Mouse (Mus musculus) small intestine, adult 2 months (tissue): ENCODE results near the gene Zbtb38.

Experiments
- CTCF ChIP-seq: fragments of 200-500 bp; IDR thresholded peaks from 2 replicates; pipeline ENCODE4 v1.5.1; 2012; ENCODE audit warnings: low read depth, mild to moderate bottlenecking, control low read depth, inconsistent platforms, low read length, moderate library complexity, mixed read lengths; ENCODE audit not compliant: insufficient replicate concordance, insufficient read length; ENCODE audit errors: extremely low read depth
- POLR2A ChIP-seq: fragments of 200-500 bp; IDR thresholded peaks from 2 replicates; pipeline ENCODE4 v1.6.1; 2012; ENCODE audit warnings: low read depth, mild to moderate bottlenecking, control low read depth, inconsistent platforms, low read length, moderate library complexity

DNA sequence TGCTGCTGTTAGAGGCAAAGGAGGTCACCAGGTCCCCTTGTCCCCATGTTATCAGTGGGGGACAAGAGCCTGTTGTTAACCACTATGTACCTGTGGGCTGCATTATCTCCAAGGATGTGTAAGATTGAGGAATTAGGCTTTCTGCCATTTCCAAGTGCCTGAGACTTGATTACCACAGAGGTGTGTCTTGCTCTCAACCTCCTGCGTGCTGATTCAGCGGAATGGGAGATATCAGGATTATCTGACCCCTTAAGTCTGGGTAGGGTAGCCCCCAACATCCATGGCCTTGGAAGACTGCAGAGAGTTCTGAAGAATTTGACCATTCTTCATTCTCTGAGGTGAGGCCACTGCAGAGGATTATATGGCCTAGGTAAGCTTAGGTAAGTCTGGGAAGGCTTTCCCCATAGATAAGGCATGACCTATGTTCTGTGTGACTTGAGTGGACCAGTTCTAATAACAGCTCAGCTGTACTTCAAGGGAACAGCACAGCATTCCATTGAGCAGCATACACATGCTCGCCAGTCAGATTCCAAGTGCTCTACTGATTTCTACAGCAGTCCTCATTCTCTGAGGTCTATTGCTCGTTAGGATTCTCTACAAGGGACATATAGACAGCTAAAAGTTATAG is 68.4 kb downstream of the Zbtb38 start:
- TF ChIP-seq CTCF (no peak), POLR2A (no peak)
